Mouse (Mus musculus) cerebellum, postnatal 25 days (tissue): Measurements from ENCODE around the gene A530084C06Rik.

Source experiments
- DNase-seq, 2 experiments: peaks; one replicate each; pipeline ENCODE4 v3.0.0; 2021; ENCODE audit warnings: mixed read lengths in 2 of 2

Gene A530084C06Rik

GRCm38 (mm10) chr13:31534726-31535125, 24.4 kb downstream of the A530084C06Rik start:
- DNase-seq: no peak

- DNase-seq: no peak
These were observed 27.5 kb downstream of the A530084C06Rik start for GRCm38 (mm10) chr13:31531651-31532061.

GRCm38 (mm10) chr13:31531186-31531585, 27.9 kb downstream of the A530084C06Rik start:
- no peak for DNase-seq

- DNase-seq: peak in 1 of 2 experiments; percentile 25
These were observed 34.2 kb downstream of the A530084C06Rik start for GRCm38 (mm10) chr13:31524976-31525375.

- DNase-seq: no peak
These were observed 40.2 kb downstream of the A530084C06Rik start for GRCm38 (mm10) chr13:31518971-31519370.

- DNase-seq: peak; percentile 73 to 80
These were observed 40.7 kb downstream of the A530084C06Rik start for GRCm38 (mm10) chr13:31518411-31518886.

- no peak for DNase-seq
These were observed 43.9 kb downstream of the A530084C06Rik start for GRCm38 (mm10) chr13:31515261-31515660.

- no peak for DNase-seq
These were observed 52.5 kb downstream of the A530084C06Rik start for GRCm38 (mm10) chr13:31506494-31507167.
